8 mouse cellular contexts compared by ENCODE assay signal in genomic region chr5:150436629-150437389, GRCm38 (mm10).
DNase-seq lines count a peak whose midpoint lies in the region; ATAC-seq lines count a peak whose summit lies in the region.

No protein-coding gene starts in this region.

- peak overlapping the region; percentile 13 to 17; a peak in 2 of 4 replicates for H3K4me3 ChIP-seq in heart, embryonic 14.5 days (ENCODE audit: control insufficient read depth in 1 of 2, insufficient read depth in 1 of 2, low read depth in 1 of 2, low read length in 2 of 2)
- peak overlapping the region; percentile 6; the same call in 1 of the 2 replicates for H3K4me3 ChIP-seq in midbrain, embryonic 16.5 days (ENCODE audit: low read depth, low read length)

- ATAC-seq in heart, embryonic 14.5 days (ENCODE audit: insufficient number of reproducible peaks, insufficient read depth, low FRiP score, low read depth): no peak
- ATAC-seq in midbrain, embryonic 16.5 days: no peak

- WGBS in heart, embryonic 14.5 days: 32% methylated on average over 34 of the region's 34 CpGs
- 23% methylated on average over 34 of the region's 34 CpGs for WGBS in midbrain, embryonic 16.5 days

- no peak overlapping the region for H3K27ac ChIP-seq in heart, embryonic 14.5 days (replicated peaks in 1 of 2; ENCODE audit: control insufficient read depth in 1 of 2, insufficient read depth in 1 of 2, low read depth in 2 of 2, low read length in 2 of 2)
- H3K27ac ChIP-seq in midbrain, embryonic 16.5 days (ENCODE audit: low read length): no peak overlapping the region

- H3K27me3 ChIP-seq in heart, embryonic 14.5 days (ENCODE audit: control insufficient read depth, insufficient read depth, low read length): no peaks in the 10 kb centered on the region
- H3K27me3 ChIP-seq in midbrain, embryonic 16.5 days (ENCODE audit: control insufficient read depth, insufficient read depth, low read depth, low read length): no peaks in the 10 kb centered on the region

- peak overlapping the region; percentile 1; the same call in 1 of the 2 replicates for H3K9ac ChIP-seq in heart, embryonic 14.5 days (ENCODE audit: low read length)
- no peak overlapping the region for H3K9ac ChIP-seq in midbrain, embryonic 16.5 days (ENCODE audit: low read depth, low read length)

- no peaks in the 10 kb centered on the region for H3K4me1 ChIP-seq in heart, embryonic 14.5 days (ENCODE audit: control insufficient read depth in 2 of 2, insufficient read depth in 2 of 2, low read length in 2 of 2)
- H3K4me1 ChIP-seq in midbrain, embryonic 16.5 days (ENCODE audit: control insufficient read depth, insufficient read depth, low read length): no peaks in the 10 kb centered on the region

- H3K4me2 ChIP-seq in heart, embryonic 14.5 days (ENCODE audit: low read length): peak overlapping the region; percentile 41
- H3K4me2 ChIP-seq in midbrain, embryonic 16.5 days (ENCODE audit: low read length): peak overlapping the region; percentile 28

- H3K36me3 ChIP-seq in heart, embryonic 14.5 days (ENCODE audit: control insufficient read depth, insufficient read depth, low read length): peaks cover 87% of the 10 kb centered on the region
- H3K36me3 ChIP-seq in midbrain, embryonic 16.5 days (ENCODE audit: control insufficient read depth, insufficient read depth, low read length): peaks cover 48% of the 10 kb centered on the region

- H3K9me3 ChIP-seq in heart, embryonic 14.5 days (ENCODE audit: control insufficient read depth, low read length): peaks cover 10% of the 10 kb centered on the region
- peaks cover 2% of the 10 kb centered on the region; the same call in 1 of the 2 replicates for H3K9me3 ChIP-seq in midbrain, embryonic 16.5 days (replicated peaks; ENCODE audit: control insufficient read depth, low read length, poor library complexity, severe bottlenecking)

- DNase-seq in heart, adult 8-10 months (ENCODE audit: low spot score): no peak
- peak; percentile 78 to 82 for DNase-seq in cerebellum, postnatal 14 days
- peak; percentile 78 for DNase-seq in gastrocnemius, postnatal 25 days
- peak; percentile 34 to 55 for DNase-seq in layer of hippocampus, postnatal 10 days (ENCODE audit: low spot score in 2 of 2)
- no peak for DNase-seq in urinary bladder, adult 2 months (ENCODE audit: low spot score)
- DNase-seq in urinary bladder, postnatal 36 days (ENCODE audit: low spot score in 2 of 2): no peak

Comparison
In these comparisons a context has a peak if more than half of its experiments do, and no peak if none do; other contexts are left out.
1. DNase-seq: peak in cerebellum, postnatal 14 days (2 of 2), gastrocnemius, postnatal 25 days (single experiment) and layer of hippocampus, postnatal 10 days (2 of 2); none in heart, adult 8-10 months (single experiment), urinary bladder, adult 2 months (single experiment) and urinary bladder, postnatal 36 days (0 of 2).